Mouse (Mus musculus): ENCODE measurements around the gene Nthl1.

The Nthl1 gene

DNA sequence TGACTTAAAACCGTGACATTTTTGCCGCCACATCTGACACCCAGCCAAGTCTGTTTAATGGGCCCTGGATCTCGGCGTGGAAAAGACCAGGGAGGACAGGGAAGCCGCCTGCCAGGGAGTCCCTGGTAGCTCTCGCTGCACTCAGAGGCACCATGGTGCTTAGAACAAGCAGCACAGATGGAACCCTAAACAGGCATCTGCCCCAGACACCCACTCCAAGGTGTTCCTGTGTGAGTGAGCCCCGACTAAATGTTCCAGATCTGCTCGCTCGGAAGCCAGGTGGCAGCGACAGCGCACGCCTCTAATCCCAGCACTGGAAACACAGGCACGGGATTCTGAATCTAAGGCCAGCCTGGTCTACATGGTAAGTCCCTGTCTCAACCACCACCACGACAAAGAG, 2.4 kb upstream of the Nthl1 start:
- DNase-seq = no peak

- peak; percentile 65 for DNase-seq
Observed at GRCm38 (mm10) chr17:24632813-24633449, 451 bp downstream of the Nthl1 start.

- DNase-seq = no peak
Observed at GRCm38 (mm10) chr17:24633831-24634230, 1.4 kb downstream of the Nthl1 start.

- peak; percentile 53 for DNase-seq
Observed at GRCm38 (mm10) chr17:24635024-24635423, 2.5 kb downstream of the Nthl1 start.

- no peak for DNase-seq
Observed at GRCm38 (mm10) chr17:24635694-24636093, 3.2 kb downstream of the Nthl1 start.

DNA sequence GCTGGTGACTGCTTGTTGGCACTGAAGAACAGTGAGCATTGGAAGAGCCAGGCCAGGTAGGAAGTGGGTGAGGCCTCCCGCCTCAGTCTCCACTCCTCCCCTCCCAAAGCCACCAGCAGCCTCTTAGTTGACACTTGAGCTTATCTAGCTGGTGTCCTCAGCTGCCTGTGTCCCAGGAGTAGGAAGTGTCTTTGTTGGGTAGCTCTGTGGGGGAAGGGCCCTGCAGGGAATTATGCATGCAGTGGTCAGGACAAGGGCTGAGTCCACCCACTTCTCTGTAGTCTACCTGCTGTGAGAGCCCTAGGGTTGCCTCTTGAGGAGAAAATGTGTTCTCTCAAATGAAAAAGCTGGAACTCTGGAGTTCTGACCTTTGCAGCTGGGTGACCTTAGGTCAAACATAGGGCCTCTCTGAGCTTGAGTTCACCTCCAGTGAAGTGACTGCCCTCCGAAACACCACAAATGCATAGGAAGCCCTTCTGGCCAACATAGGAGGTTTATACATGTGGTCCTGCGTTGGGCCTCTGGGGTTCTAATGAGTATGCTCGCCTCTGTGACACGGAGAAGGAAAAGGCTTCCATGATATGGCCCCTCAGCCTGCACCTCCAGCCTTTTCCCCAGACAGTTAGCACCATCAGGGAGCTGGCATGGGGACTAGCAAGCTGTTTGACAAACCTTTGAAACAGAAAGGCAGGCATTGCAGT, 4.5 kb downstream of the Nthl1 start:
- DNase-seq = no peak

DNA sequence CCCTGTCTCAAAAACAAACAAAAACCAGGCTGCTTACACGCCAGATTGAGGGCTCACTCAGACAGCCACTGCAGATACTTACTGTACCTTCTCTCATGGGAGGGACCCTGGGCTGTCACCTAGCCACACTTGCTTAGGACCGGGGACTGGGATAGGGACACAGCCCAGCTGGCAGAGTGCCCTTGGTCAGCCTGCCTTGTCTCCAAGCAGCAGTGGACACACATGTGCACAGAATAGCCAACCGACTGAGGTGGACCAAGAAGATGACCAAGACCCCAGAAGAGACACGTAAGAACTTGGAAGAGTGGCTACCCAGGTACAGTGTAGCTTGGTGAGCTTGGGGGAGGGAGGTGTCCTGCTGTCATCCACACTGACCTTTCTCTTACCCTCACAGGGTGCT, 5.7 kb downstream of the Nthl1 start:
- no peak for DNase-seq

DNA sequence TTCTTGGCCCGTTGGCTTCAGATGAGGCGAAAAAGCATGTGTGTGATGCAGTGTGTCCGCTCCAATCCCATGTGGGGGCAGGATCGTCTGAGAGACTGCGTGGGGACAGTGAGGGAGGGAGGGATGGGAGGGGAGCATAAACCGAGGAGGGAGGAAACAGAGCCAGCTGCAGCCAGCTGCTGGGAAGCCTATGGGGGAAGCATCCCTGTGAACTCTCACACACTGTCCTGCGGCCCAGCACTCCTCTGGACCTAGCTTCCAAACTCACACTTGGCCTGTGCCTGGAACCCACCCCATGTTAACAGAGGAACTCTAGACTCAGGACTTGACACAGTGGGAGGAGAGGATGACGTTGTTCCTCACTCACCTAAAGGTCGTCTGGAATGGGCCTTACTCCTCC, 6.4 kb downstream of the Nthl1 start:
- DNase-seq = peak; percentile 56

- DNase-seq = no peak
Observed at GRCm38 (mm10) chr17:24639571-24639988, 7.1 kb downstream of the Nthl1 start.

DNA sequence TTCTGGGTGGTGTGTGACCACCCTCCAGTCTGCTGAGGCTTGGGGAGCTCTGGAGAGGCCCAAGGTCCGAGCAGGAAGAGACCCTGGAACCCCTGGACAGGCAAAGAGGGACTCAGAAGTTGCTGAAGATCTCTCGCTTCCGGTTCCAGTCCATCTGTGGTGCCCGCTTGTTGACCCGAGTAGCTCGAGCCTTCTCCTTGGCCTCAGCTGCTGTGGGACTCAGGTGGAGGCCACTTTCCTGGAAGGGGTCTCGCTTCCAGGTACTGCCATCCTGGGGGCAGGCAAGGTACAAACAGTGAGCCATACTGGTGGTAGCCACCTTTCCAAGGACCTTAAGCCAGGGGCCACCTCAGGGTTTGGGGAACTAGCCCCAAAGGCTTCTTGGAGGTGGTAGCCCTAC, 7.6 kb downstream of the Nthl1 start:
- DNase-seq = no peak

DNA sequence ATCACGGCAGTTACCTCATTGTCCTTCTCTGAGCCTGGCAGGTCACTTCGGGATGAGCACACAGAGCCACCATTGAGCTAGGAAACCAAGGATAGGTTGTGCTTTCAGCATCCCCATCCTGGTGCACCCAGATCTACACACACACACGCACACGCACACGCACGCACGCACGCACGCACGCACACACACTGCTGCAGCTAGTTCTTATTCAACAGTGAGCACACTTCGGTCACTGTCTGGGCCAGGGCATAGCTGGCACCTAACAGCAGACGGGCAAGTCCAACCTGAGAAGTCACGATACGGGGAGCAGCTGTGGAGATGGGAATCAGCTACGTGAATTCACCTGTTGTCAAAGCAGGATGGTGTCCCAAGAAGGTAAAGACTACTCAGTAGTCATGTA, 8.1 kb downstream of the Nthl1 start:
- no peak for DNase-seq

DNA sequence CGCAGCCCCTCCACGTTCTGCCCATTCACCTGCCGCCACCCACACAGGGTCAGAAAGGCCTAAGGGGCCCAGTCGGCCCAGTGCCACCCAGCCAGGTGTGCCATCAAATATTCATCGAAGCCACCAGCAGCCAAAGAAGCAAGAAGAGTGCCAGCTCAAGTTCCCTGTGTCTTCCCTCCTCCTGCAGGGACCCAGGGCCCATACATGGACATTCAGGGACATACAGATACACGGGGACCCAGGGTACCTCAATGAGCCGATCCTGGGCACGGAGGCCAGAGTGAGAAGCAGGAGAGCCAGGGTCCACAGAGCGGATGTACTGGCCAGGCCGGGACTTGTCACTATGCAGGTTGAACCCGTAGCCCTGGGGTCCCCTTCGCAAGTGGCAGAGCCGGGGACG, 9.5 kb downstream of the Nthl1 start:
- no peak for DNase-seq

DNA sequence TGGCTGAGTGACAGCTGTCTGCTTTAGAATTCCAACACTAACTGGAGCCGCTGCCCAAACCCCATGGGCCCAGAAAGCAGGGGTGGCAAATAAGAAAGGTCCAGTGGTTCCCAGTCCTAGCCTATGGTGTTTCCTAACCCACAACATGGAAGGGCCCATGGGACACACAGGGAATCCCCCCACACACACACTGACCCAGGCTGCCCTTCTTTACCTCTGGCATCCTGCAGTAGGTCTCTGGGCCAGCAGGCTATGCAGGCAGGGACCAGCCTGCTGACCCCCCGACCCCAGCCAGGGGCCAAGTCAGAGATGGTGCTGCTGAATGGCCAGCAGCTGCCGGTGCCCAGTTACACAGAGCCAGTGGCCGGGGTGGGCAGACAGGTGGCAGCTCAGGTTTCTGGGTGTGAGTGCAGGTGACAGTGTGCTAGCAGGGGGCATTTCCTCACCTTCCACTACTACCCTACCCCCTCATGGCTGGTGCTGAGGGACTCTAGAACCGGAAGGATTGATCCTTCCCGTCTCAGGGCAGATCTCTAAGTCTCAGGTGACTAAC, 10.4 kb downstream of the Nthl1 start:
- no peak for DNase-seq

DNA sequence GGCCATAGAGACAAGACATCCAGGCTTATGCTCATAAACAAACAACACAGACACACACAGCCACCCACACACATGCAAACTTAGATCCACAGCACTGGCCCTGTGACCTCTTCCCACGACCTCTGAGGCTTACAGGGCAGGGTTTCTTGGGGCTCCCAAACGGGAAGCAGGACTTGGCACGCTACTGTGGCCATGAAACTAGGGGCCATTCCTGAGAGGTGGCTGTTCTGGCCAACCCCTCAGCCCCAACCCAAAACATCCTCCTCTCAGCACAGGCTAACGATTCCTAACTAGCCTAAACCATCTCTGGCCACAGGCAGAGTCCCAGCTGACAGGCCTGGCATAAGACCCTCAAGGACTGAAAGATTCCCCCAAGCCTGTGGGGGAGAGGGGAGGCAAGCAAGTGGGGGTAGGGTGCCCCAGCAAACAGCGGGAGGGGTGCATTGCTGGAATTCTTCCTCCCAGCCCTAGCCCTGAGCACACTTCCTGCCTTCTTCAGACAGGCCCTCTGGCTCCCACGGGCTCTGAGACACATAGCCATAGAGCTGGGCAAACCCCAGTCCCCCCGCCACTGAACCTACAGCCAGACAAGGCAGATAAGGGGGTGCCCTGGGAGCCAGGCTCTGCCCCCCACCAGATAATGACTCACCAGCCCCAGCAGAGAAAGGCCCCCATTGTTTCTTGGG, 11.7 kb downstream of the Nthl1 start:
- DNase-seq = peak; percentile 44

DNA sequence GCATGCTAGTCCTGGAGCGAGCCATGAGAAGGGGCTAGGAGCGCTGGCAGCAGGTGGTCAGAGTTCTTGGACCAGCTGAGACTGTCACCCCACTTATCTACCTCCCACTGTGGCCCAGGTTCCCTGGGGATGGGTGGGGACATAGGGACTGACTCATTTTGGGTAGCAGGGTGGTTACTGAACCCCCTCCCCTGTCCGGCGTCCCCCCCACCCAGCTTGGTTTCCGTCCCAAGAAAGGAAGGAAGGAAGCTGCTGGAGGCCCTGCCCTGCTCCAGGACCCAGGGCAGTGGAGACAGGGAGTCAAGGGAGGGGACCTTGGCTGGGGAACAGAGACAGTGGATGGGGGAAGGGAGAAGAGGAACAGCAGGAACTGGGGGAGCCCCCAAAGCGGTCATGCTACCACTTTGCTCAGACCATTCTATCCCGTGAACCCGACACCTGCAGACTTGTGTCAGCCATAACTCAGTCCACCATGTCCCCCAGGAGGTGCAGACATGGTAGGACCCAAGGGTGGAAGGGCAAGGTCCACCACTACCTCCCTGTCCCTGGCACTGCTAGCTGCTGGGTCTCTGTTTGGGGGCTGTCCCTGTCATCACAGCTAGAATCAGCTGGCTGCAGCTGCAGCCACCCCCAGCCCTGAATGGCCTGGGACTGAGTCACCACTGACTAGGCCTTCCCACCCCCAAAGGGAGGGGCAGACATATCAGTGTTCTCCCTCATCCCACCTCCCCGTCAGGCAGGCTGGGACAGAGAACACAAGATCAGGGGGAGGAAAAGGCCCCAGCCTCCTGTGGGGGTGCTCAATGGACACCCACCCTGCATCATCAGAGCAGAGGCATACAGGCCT, 12.6 kb downstream of the Nthl1 start:
- DNase-seq = peak; percentile 61

GRCm38 (mm10) chr17:24645916-24646315, 13.4 kb downstream of the Nthl1 start:
- DNase-seq = peak; percentile 48

DNA sequence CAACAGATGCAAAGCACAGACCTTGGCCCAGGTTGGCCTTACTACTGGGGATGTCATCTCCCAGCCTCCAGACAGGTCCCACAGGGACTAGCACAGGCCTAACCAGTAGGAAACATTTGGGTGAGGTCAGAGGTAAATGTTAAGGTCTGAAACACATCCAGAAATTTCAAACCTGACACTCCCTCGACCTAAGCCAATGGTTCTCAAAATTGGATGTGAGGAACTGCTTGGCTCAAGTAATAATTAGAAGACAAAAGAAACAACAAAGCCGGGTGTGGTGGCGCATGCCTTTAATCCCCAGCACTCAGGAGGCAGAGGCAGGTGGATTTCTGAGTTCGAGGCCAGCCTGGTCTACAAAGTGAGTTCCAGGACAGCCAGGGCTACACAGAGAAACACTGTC, 13.9 kb downstream of the Nthl1 start:
- no peak for DNase-seq

DNA sequence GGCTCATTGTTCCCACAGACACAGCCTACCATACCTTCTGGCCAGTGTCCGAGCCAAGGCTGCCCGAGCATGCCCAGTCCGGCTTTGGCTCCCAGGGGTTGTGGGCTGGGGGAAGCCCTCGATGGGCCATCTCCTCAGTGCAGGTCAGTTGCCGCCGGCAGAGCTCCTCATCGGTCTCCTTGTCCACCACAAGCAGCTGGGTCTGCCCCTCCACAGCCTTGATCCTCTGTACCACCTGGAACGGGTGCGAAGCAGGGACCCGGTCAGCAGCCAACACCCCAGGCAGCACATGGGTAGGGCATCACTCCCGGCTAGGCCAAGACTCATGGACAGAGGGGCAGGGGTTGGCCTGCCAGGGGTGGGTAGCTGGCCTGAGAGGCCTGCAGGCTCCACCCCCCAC, 15.0 kb downstream of the Nthl1 start:
- DNase-seq = no peak

- DNase-seq = no peak
Observed at GRCm38 (mm10) chr17:24648731-24649377, 16.4 kb downstream of the Nthl1 start.

DNA sequence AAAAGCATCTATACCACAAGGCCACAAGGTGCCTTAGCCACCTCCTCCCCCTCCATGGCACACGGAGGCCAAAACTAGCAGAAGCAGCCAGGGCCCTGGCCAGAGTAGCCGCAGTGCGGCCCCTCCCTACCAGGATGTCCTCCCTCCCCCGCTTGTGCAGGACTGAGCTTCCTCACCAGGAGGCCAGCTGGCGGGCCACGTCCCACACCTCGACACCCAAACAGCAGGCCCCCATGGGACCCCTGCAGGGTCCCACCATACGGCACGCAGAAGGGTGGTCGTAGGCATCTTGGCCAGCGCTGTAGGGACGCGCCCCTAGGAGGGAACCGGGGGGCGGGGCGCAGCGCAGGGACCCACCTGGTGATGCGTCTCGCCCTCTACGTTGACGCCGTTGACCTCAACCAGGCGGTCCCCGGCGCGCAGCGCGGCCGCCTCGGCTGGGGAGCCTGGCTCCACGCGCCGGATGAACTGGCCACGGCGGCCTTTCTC, 17.1 kb downstream of the Nthl1 start:
- DNase-seq = peak; percentile 61

DNA sequence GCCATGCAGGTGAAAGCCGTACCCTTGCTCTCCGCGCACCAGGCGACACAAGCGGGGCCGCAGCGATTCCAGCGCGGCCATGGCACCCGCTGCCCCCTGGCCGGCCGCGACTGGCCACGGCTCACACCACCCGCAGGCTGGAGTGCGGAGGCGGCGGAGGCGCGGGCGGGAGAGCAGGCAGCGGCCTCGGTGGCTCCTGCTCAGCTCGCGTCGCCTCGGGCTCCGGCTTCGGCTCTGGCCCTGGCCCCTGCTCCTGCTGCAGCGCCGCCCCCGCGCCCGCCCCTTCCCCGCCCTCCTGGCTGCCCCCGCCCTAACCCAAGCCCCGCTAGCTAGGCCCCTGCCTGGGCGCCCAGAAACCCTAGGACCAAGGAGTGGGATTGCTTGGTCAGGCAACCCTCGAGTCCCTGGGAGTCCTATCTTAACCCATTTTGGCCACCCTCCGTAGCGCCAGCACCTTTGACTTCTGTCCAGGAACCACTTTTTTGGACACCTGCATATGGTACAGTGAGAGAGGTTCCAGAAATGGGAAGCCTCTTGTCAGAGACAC, 17.7 kb downstream of the Nthl1 start, which contains the start of gene Slc9a3r2:
Slc9a3r2 (minus strand) TSS at position 258 of the 547 bp plus-strand sequence.
- DNase-seq = peak; percentile 51

GRCm38 (mm10) chr17:24650766-24651165, 18.3 kb downstream of the Nthl1 start:
- no peak for DNase-seq
